Mouse (Mus musculus) CH12.LX (cell line): ENCODE results near the gene Osbp2.

Experiments
- JUN ChIP-seq: IDR thresholded peaks from 2 replicates; pipeline ENCODE4 v1.6.1; 2011; ENCODE audit warnings: low read depth, mild to moderate bottlenecking, low read length, improper control_type of control experiment, moderate library complexity; ENCODE audit not compliant: insufficient read depth
- MAX ChIP-seq: IDR thresholded peaks from 2 replicates; pipeline ENCODE4 v1.6.1; 2011; ENCODE audit warnings: low read length, improper control_type of control experiment
- SMC3 ChIP-seq: IDR thresholded peaks from 2 replicates; pipeline ENCODE4 v1.6.1; 2011; ENCODE audit warnings: low read depth, low read length, improper control_type of control experiment
- ZNF384 ChIP-seq: IDR thresholded peaks from 2 replicates; pipeline ENCODE4 v1.6.1; 2012; ENCODE audit warnings: low read depth, low read length, improper control_type of control experiment, inconsistent platforms

DNA sequence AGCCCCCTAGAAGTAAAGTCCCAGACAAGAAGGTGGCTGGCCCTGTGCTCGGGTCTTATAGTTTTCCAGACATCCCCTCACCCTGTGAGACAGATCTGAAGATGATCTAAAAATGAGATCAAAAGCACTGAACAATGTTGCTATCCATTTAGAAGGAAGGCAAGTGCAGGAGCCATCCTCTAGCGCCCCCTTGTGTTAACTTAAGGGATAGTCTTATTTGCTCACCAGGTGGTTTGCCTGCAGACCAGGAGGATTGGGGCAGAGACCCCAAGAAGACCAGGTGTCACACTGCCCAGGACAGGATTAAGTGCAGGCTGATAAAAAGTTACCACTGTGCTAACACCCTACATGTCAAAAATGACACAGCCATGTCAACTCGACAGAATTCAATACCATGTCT, 58.3 kb downstream of the Osbp2 start:
- TF ChIP-seq MAX (no peak), SMC3 (peak; percentile 58), ZNF384 (no peak), JUN (no peak)
